Mouse (Mus musculus) hindbrain, embryonic 14.5 days (tissue): Measurements from ENCODE around the gene Mnd1. TPM values are rescaled to one million over a fixed set of nuclear protein-coding genes. Genes with fewer than 3 reads are reported as not detected.
A peak's percentile ranks its signal among the peaks of the same experiment; 100 is the strongest.

Experiments
- ATAC-seq: fragments of 200-750 bp; cut with Nextera tagmentation; 2 replicates; pipeline ENCODE4 v1.8.0; 2017; ENCODE audit warnings: moderate number of reproducible peaks, mild to moderate bottlenecking, moderate TSS enrichment, moderate library complexity; ENCODE audit not compliant: low FRiP score
- DNase-seq: peaks from one replicate; pipeline ENCODE4 v3.0.0-alpha.2; 2015; ENCODE audit warnings: low spot score
- H3K27ac ChIP-seq: fragments of 300-500 bp; sonication (generic); 2 replicates; pipeline ENCODE4 v1.5.1; 2014; ENCODE audit warnings: mild to moderate bottlenecking, moderate library complexity
- H3K27me3 ChIP-seq: fragments of 300-500 bp; sonication (generic); 2 replicates; pipeline ENCODE4 v1.6.1; 2014; ENCODE audit warnings: mild to moderate bottlenecking, low read length, mixed read lengths; ENCODE audit not compliant: control insufficient read depth, insufficient read depth
- H3K36me3 ChIP-seq: fragments of 300-500 bp; sonication (generic); replicated peaks from 2 replicates; pipeline ENCODE4 v1.6.1; 2014; ENCODE audit not compliant: control insufficient read depth, insufficient read depth
- H3K4me1 ChIP-seq: fragments of 300-500 bp; sonication (generic); replicated peaks from 2 replicates; pipeline ENCODE4 v1.6.1; 2014; ENCODE audit warnings: antibody characterized with exemption, low read length, mixed read lengths; ENCODE audit not compliant: control insufficient read depth, insufficient read depth
- H3K4me2 ChIP-seq: fragments of 300-500 bp; sonication (generic); replicated peaks from 2 replicates; pipeline ENCODE4 v1.6.1; 2014; ENCODE audit warnings: mild to moderate bottlenecking, moderate library complexity
- H3K4me3 ChIP-seq: fragments of 300-500 bp; sonication (generic); replicated peaks from 2 replicates; pipeline ENCODE4 v1.5.1; 2014; ENCODE audit warnings: mild to moderate bottlenecking, low read length
- H3K9ac ChIP-seq: fragments of 300-500 bp; sonication (generic); 2 replicates; pipeline ENCODE4 v1.6.1; 2014
- H3K9me3 ChIP-seq: fragments of 300-500 bp; sonication (generic); 2 replicates; pipeline ENCODE4 v1.6.1; 2016; ENCODE audit warnings: low read length; ENCODE audit not compliant: control insufficient read depth
- WGBS: fragments of 180-500 bp; shearing (Covaris S2); extraction: QIAGEN DNeasy Blood & Tissue Kit; methylation state at CpG from one replicate; pipeline ENCODE4 v1.1.7; 2014; 5-methylcytosine and 5-hydroxymethylcytosine counted together
- polyA plus RNA-seq: library from polyadenylated mRNA; unstranded; fragments of >200 nt; fragmentation: Nextera tagmentation; extraction: Ambion mirVana; gene quantifications from 2 replicates; pipeline ENCODE4 v1.2.1, GENCODE M21; 2014

Mnd1 gene
- polyA plus RNA-seq, 1 experiment from 2014 or later, result 1.9 TPM

DNA sequence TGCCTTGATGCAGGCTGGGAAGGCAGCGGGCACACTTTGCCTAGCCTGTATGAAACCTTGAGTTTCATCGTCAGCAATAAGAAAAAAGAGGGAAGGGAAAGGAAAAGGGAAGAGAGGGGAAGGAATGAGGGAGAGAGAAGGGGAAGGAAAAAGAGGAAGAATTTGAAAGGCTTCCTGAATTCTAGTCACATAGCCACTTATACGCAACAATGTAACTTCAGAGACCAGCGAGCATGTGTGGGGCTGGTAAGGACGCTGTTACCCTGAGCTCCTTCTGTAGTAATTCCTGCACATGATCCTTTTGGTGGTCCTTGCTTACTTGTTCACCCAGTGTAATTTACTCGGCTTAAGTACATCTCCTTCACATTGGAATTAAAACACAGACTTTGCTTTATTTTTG is 13.4 kb upstream of the Mnd1 start:
- Histone ChIP-seq H3K36me3 (peaks cover 88% of the 10 kb centered on the region), H3K9me3 (no peaks in the 10 kb centered on the region), H3K27me3 (no peaks in the 10 kb centered on the region), H3K4me1 (no peaks in the 10 kb centered on the region), H3K4me3 (no peak overlapping the region), H3K4me2 (no peak overlapping the region), H3K9ac (no peak overlapping the region), H3K27ac (no peak overlapping the region)
- 90% methylated on average over 6 of the region's 6 CpGs for WGBS
- no peak for DNase-seq
- ATAC-seq, result no peak

DNA sequence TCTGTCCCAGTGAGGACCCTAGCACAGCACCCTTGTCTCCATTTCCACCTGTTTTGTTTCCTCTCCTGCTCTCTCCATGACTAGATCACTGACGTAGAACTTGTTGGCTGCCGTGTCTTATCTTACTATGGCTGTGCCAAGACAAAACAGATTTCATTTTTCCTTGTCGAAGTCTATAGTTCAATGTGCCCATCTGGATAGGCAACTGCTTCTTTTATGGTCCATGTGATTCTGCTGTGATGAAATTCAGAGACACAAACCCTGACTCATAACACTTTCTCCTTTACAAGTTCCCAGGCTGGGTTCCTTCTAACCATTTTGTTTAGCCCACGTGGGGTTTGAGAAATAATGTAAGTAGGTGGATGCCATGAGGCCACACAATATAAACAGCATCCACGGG is 10.5 kb upstream of the Mnd1 start:
- no peak for DNase-seq
- Histone ChIP-seq H3K4me1 (no peaks in the 10 kb centered on the region), H3K27ac (no peak overlapping the region), H3K9ac (no peak overlapping the region), H3K36me3 (peaks cover 89% of the 10 kb centered on the region), H3K4me2 (no peak overlapping the region), H3K4me3 (no peak overlapping the region), H3K9me3 (no peaks in the 10 kb centered on the region), H3K27me3 (no peaks in the 10 kb centered on the region)
- 95% methylated on average over 5 of the region's 5 CpGs for WGBS
- ATAC-seq, result no peak

GRCm38 (mm10) chr3:84165391-84165790 is 9.8 kb upstream of the Mnd1 start:
- Histone ChIP-seq H3K36me3 (peaks cover 88% of the 10 kb centered on the region), H3K9ac (no peak overlapping the region)

DNA sequence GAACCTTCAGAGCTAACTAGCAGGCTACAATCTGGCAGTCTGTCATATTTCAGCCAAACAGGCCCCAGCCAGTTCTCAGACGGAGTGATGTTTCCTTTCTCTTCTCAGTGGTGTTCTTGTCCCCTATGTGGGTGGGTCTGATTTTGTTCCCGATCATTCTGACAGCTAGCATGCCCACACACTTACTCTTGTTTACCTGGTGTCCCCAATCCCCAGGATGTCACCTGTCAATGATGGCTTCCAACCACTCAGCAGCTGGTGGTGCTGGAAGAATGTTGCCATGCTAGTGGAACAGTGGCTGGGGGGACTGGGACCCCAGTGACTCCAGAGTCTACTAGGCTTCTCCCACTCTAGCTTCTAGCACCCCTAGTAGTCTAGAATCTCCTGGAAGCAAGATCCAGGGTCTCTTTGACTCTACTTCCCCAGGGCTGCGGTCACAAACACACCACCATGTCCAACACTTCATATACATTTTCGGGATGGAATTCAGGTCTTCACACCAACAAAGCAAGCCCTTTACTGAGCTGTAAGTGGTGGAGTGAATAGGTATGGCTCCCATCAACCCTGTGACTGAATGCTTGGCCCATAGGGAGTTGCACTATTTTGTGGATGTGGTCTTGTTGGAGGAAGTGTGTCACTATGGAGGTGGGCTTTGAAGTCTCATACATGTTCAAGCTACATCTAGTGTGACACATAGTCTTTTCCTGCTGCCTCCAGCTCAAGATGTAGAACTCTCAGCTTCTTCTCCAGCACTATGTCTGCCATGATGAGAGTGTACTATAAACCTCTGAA is 2.2 kb upstream of the Mnd1 start:
- H3K4me3 ChIP-seq, result no peak overlapping the region
- H3K36me3 ChIP-seq, result peaks cover 39% of the 10 kb centered on the region
- H3K9me3 ChIP-seq, result no peaks in the 10 kb centered on the region
- DNase-seq, result no peak
- H3K27ac ChIP-seq, result no peak overlapping the region
- H3K27me3 ChIP-seq, result no peaks in the 10 kb centered on the region
- H3K4me1 ChIP-seq, result 0 out of 2 replicates have a peak, but pooled peaks cover 3% of the 10 kb centered on the region
- no peak overlapping the region for H3K9ac ChIP-seq
- 92% methylated on average over 4 of the region's 4 CpGs for WGBS
- no peak overlapping the region for H3K4me2 ChIP-seq
- no peak for ATAC-seq

More at GRCm38 (mm10) chr3:84165391-84165790, 9.8 kb upstream of the Mnd1 start:
- 93% methylated on average over 3 of the region's 3 CpGs for WGBS
- Histone ChIP-seq H3K27ac (no peak overlapping the region), H3K4me1 (no peaks in the 10 kb centered on the region), H3K4me2 (no peak overlapping the region), H3K9me3 (no peaks in the 10 kb centered on the region), H3K27me3 (no peaks in the 10 kb centered on the region), H3K4me3 (no peak overlapping the region)
- DNase-seq (no peak), ATAC-seq (no peak)

DNA sequence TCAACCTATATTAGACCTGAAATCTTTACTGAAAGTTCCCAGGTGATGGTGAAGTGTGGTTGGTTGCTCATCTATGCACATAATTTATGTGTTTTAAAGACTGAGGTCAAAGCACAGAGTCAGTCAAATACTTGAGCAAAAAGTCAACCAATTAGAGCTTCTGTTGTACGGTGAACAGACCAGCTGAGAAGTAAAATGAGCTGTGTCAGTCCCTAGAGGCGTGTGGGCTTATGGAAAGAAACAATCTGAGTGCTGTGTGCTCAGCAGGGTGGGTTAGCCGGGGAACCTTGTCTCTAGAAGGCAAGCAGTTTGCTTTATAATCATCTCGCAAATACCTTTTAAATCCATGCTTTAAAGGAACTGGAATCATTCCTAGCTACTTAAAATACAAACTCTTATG is 1.4 kb upstream of the Mnd1 start:
- ATAC-seq (no peak), DNase-seq (no peak)
- no peak overlapping the region for H3K27ac ChIP-seq
- no peaks in the 10 kb centered on the region for H3K9me3 ChIP-seq
- H3K9ac ChIP-seq, result no peak overlapping the region
- H3K4me2 ChIP-seq, result no peak overlapping the region
- no peak overlapping the region for H3K4me3 ChIP-seq
- WGBS, result 42% methylated on average over 4 of the region's 4 CpGs
- peaks cover 32% of the 10 kb centered on the region for H3K36me3 ChIP-seq
- H3K4me1 ChIP-seq, result 0 out of 2 replicates have a peak, but pooled peaks cover 3% of the 10 kb centered on the region
- no peaks in the 10 kb centered on the region for H3K27me3 ChIP-seq

GRCm38 (mm10) chr3:84156105-84156504 is 519 bp upstream of the Mnd1 start:
- peak overlapping the region; percentile 94 for H3K4me2 ChIP-seq
- DNase-seq (no peak), ATAC-seq (no peak)
- no peak overlapping the region for H3K27ac ChIP-seq
- no peaks in the 10 kb centered on the region for H3K27me3 ChIP-seq
- peaks cover 23% of the 10 kb centered on the region for H3K36me3 ChIP-seq
- H3K9me3 ChIP-seq, result no peaks in the 10 kb centered on the region
- 0 out of 2 replicates have a peak overlapping the region, but pooled peaks have one; percentile 60 for H3K9ac ChIP-seq
- 61% methylated on average over 6 of the region's 6 CpGs for WGBS
- H3K4me1 ChIP-seq, result 0 out of 2 replicates have a peak, but pooled peaks cover 3% of the 10 kb centered on the region
- H3K4me3 ChIP-seq, result peak overlapping the region; percentile 50; the same call in 1 of the 2 replicates

- DNase-seq (no peak), ATAC-seq (peak; percentile 61)
- under 1% methylated on average over 27 of the region's 27 CpGs for WGBS
- peak overlapping the region; percentile 60 for H3K9ac ChIP-seq
- H3K4me2 ChIP-seq, result peak overlapping the region; percentile 94
- H3K4me3 ChIP-seq, result peak overlapping the region; percentile 50
- no peak overlapping the region for H3K27ac ChIP-seq
- H3K4me1 ChIP-seq, result 0 out of 2 replicates have a peak, but pooled peaks cover 3% of the 10 kb centered on the region
- no peaks in the 10 kb centered on the region for H3K9me3 ChIP-seq
- no peaks in the 10 kb centered on the region for H3K27me3 ChIP-seq
- peaks cover 16% of the 10 kb centered on the region for H3K36me3 ChIP-seq
These were observed 440 bp downstream of the Mnd1 start for GRCm38 (mm10) chr3:84155146-84155545.

GRCm38 (mm10) chr3:84154721-84155141 is 855 bp downstream of the Mnd1 start:
- ATAC-seq, result no peak
- H3K4me2 ChIP-seq, result peak overlapping the region; percentile 94; the same call in 1 of the 2 replicates
- peaks cover 12% of the 10 kb centered on the region for H3K36me3 ChIP-seq
- no peaks in the 10 kb centered on the region for H3K9me3 ChIP-seq
- WGBS, result 19% methylated on average over 12 of the region's 12 CpGs
- 0 out of 2 replicates have a peak, but pooled peaks cover 3% of the 10 kb centered on the region for H3K4me1 ChIP-seq
- H3K27ac ChIP-seq, result no peak overlapping the region
- DNase-seq, result no peak
- H3K27me3 ChIP-seq, result no peaks in the 10 kb centered on the region
- H3K9ac ChIP-seq, result no peak overlapping the region
- H3K4me3 ChIP-seq, result no peak overlapping the region

GRCm38 (mm10) chr3:84149831-84150230 is 5.8 kb downstream of the Mnd1 start:
- 92% methylated on average over 3 of the region's 3 CpGs for WGBS
- H3K9ac ChIP-seq, result no peak overlapping the region
- H3K4me3 ChIP-seq, result no peak overlapping the region
- H3K27me3 ChIP-seq, result no peaks in the 10 kb centered on the region
- H3K9me3 ChIP-seq, result no peaks in the 10 kb centered on the region
- ATAC-seq, result no peak
- no peaks in the 10 kb centered on the region for H3K4me1 ChIP-seq
- DNase-seq, result no peak
- H3K27ac ChIP-seq, result no peak overlapping the region
- H3K4me2 ChIP-seq, result no peak overlapping the region
- H3K36me3 ChIP-seq, result no peaks in the 10 kb centered on the region
